Comparison of ENCODE assay signal across 13 mouse cellular contexts in the genomic region with DNA sequence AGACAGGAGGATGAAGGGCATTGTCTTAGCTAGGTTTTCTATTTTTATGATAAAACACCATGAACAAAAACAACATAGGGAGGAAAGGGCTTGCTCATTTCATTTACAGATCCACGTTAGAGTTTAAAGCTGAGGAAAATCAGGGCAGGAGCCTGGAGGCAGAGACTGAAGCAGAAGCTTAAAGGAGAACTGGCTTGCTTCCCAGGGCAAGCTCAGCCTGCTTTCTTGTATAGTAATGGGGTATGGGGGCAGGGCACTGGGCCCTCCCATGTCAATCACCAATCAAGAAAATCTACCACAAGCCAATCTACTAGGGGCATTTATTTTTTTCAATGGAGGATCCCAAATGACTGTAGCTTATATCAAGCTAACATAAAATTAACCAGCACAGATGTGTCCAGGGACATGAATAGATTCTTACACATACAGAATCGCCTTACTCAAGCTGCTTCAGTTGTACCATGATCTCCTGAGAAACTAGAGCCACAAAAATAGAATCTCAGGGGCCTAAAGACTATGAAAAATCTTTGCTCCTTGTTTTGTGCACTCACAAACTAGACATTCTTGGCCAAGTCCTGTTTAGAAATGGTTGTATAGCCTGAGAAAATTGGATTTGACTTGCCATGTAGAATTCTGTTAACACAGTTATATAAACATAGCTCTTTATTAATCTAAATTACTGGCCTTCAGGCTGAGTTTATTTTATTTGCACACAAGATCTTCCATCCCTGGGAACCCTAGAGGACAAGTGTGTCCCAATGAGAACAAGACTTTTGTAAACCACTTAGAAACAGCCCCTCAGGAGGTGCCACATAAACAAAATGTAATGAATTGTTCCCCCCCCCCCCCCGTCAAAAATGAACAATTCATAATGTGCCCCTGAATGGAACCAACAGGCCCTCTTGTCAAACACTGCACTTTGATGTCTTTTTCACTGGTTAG.
DNase-seq lines count a peak whose midpoint lies in the region; ATAC-seq lines count a peak whose summit lies in the region.
"Had no signal": no experiment of that assay in that cellular context is flagged by ENCODE, and none has a peak within 500 bp of the region (broad histone marks: within the 10 kb centered on the region; RNA-seq: fewer than 3 reads in every experiment).

No protein-coding gene starts in this region.

- DNase-seq in midbrain, embryonic 11.5 days (ENCODE audit: low spot score, missing footprints): no peak
- DNase-seq in frontal cortex, adult 2 months (ENCODE audit: extremely low spot score in 1 of 2, low spot score in 1 of 2): peak; percentile 10 to 41
- DNase-seq in left cerebral cortex, postnatal 25 days (ENCODE audit: low spot score in 2 of 2): peak; percentile 10 to 68
- peak; percentile 65 for DNase-seq in telencephalon, adult 2 months (ENCODE audit: low read depth, low spot score)
- no peak for DNase-seq in heart, adult 11 months
- no peak for DNase-seq in adipocyte (ENCODE audit: low spot score)
- DNase-seq: adrenal gland, adult 2 months; kidney, adult 9 months; thymus, postnatal 36 days had no signal

- 49% methylated on average over 3 of the region's 3 CpGs for WGBS in midbrain, embryonic 13.5 days
- WGBS in midbrain, embryonic 11.5 days: 70% methylated on average over 3 of the region's 3 CpGs

- intact Hi-C loops in left cerebral cortex, postnatal 25 days (cut with DNase I): no loop called here

- no peaks in the 10 kb centered on the region for H3K36me3 ChIP-seq in midbrain, embryonic 13.5 days
- H3K36me3 ChIP-seq in midbrain, embryonic 11.5 days (ENCODE audit: control insufficient read depth, insufficient read depth, low read length): no peaks in the 10 kb centered on the region
- H3K36me3 ChIP-seq: hindbrain, embryonic 12.5 days; limb, embryonic 12.5 days had no signal

- H3K4me3 ChIP-seq in midbrain, embryonic 13.5 days (replicated peaks): no peak overlapping the region
- H3K4me3 ChIP-seq in midbrain, embryonic 11.5 days (ENCODE audit: low read depth, low read length): no peak overlapping the region
- H3K4me3 ChIP-seq: hindbrain, embryonic 12.5 days; layer of hippocampus, adult 2 months; limb, embryonic 12.5 days had no signal

- H3K4me1 ChIP-seq in midbrain, embryonic 13.5 days (replicated peaks): 0 out of 2 replicates have a peak, but pooled peaks cover 7% of the 10 kb centered on the region
- no peaks in the 10 kb centered on the region for H3K4me1 ChIP-seq in midbrain, embryonic 11.5 days (ENCODE audit: control insufficient read depth, insufficient read depth, low read length)
- H3K4me1 ChIP-seq: limb, embryonic 12.5 days had no signal

- no peak overlapping the region for H3K9ac ChIP-seq in midbrain, embryonic 13.5 days (replicated peaks)
- H3K9ac ChIP-seq in midbrain, embryonic 11.5 days (ENCODE audit: low read length): no peak overlapping the region
- H3K9ac ChIP-seq: hindbrain, embryonic 12.5 days; limb, embryonic 12.5 days had no signal

- 0 out of 2 replicates have a peak, but pooled peaks have one; percentile 37 for ATAC-seq in midbrain, embryonic 13.5 days
- no peak for ATAC-seq in midbrain, embryonic 11.5 days (ENCODE audit: low FRiP score)

- H3K4me2 ChIP-seq in midbrain, embryonic 13.5 days (replicated peaks): no peak overlapping the region
- H3K4me2 ChIP-seq in midbrain, embryonic 11.5 days: no peak overlapping the region
- H3K4me2 ChIP-seq: hindbrain, embryonic 12.5 days; limb, embryonic 12.5 days had no signal

- H3K27ac ChIP-seq in midbrain, embryonic 13.5 days: no peak overlapping the region
- H3K27ac ChIP-seq in midbrain, embryonic 11.5 days (ENCODE audit: low read depth, low read length): no peak overlapping the region
- H3K27ac ChIP-seq: hindbrain, embryonic 12.5 days; layer of hippocampus, adult 2 months; limb, embryonic 12.5 days had no signal

- no peaks in the 10 kb centered on the region for H3K9me3 ChIP-seq in midbrain, embryonic 13.5 days
- no peaks in the 10 kb centered on the region for H3K9me3 ChIP-seq in midbrain, embryonic 11.5 days (ENCODE audit: control insufficient read depth, low read length)
- H3K9me3 ChIP-seq: hindbrain, embryonic 12.5 days; limb, embryonic 12.5 days had no signal

- H3K27me3 ChIP-seq in midbrain, embryonic 13.5 days: peaks cover 7% of the 10 kb centered on the region
- H3K27me3 ChIP-seq in midbrain, embryonic 11.5 days (ENCODE audit: control insufficient read depth, insufficient read depth, low read length): 0 out of 2 replicates have a peak, but pooled peaks cover 2% of the 10 kb centered on the region
- H3K27me3 ChIP-seq: limb, embryonic 12.5 days had no signal

Comparison
In these comparisons a context has a peak if more than half of its experiments do, and no peak if none do; other contexts are left out.
1. DNase-seq: peak in frontal cortex, adult 2 months (2 of 2), left cerebral cortex, postnatal 25 days (2 of 2) and telencephalon, adult 2 months (single experiment); none in midbrain, embryonic 11.5 days (single experiment), heart, adult 11 months (single experiment) and adipocyte (single experiment).